Mouse (Mus musculus) cerebellum, postnatal 4 days (tissue): ENCODE measurements at regions not wholly inside any gene's neighbourhood (a gene's known extent, or its start where the extent isn't known, plus 50 kb on each side); places are given as distances from the start of the nearest gene placed in this dataset.

ENCODE experiments used
- DNase-seq, 2 experiments: peaks; one replicate each; pipeline ENCODE4 v3.0.0; 2022; ENCODE audit warnings: low spot score in 2 of 2, mixed read lengths in 1 of 2

- no peak for DNase-seq
Measured at GRCm38 (mm10) chr8:30482956-30483355, 2945.6 kb upstream of the 5930422O12Rik start.

- DNase-seq, result no peak
Measured at GRCm38 (mm10) chr8:30494851-30495355, 2933.6 kb upstream of the 5930422O12Rik start.

GRCm38 (mm10) chr8:30502164-30502563, 2926.3 kb upstream of the 5930422O12Rik start:
- no peak for DNase-seq

- DNase-seq, result no peak
Measured at GRCm38 (mm10) chr8:30511358-30511757, 2917.2 kb upstream of the 5930422O12Rik start.

- peak in 1 of 2 experiments; percentile 6 for DNase-seq
Measured at GRCm38 (mm10) chr8:30522806-30523462, 2905.6 kb upstream of the 5930422O12Rik start.

GRCm38 (mm10) chr8:30532862-30533500, 2895.5 kb upstream of the 5930422O12Rik start:
- DNase-seq, result no peak

- no peak for DNase-seq
Measured at GRCm38 (mm10) chr8:30533501-30533870, 2895.0 kb upstream of the 5930422O12Rik start.

GRCm38 (mm10) chr8:30535450-30535849, 2893.1 kb upstream of the 5930422O12Rik start:
- DNase-seq, result no peak

GRCm38 (mm10) chr8:30542196-30542595, 2886.3 kb upstream of the 5930422O12Rik start:
- no peak for DNase-seq

- DNase-seq, result peak in 1 of 2 experiments; percentile 42
Measured at GRCm38 (mm10) chr8:30547820-30548219, 2880.7 kb upstream of the 5930422O12Rik start.

GRCm38 (mm10) chr8:30551051-30551450, 2877.5 kb upstream of the 5930422O12Rik start:
- no peak for DNase-seq

- DNase-seq, result no peak
Measured at GRCm38 (mm10) chr8:30557429-30557828, 2871.1 kb upstream of the 5930422O12Rik start.

GRCm38 (mm10) chr8:30561323-30562207, 2866.9 kb upstream of the 5930422O12Rik start:
- DNase-seq, result no peak

GRCm38 (mm10) chr8:30569799-30570198, 2858.7 kb upstream of the 5930422O12Rik start:
- no peak for DNase-seq

- no peak for DNase-seq
Measured at GRCm38 (mm10) chr8:30570547-30570946, 2858.0 kb upstream of the 5930422O12Rik start.

GRCm38 (mm10) chr8:30587508-30587907, 2841.0 kb upstream of the 5930422O12Rik start:
- DNase-seq, result no peak

- DNase-seq, result no peak
Measured at GRCm38 (mm10) chr8:30602421-30602820, 2826.1 kb upstream of the 5930422O12Rik start.

GRCm38 (mm10) chr8:30630332-30630731, 2798.2 kb upstream of the 5930422O12Rik start:
- DNase-seq, result no peak

GRCm38 (mm10) chr8:30636791-30637190, 2791.7 kb upstream of the 5930422O12Rik start:
- peak in 1 of 2 experiments; percentile 3 for DNase-seq

- DNase-seq, result peak in 1 of 2 experiments; percentile 4
Measured at GRCm38 (mm10) chr8:30642866-30643690, 2785.4 kb upstream of the 5930422O12Rik start.

- no peak for DNase-seq
Measured at GRCm38 (mm10) chr8:30648497-30648896, 2780.0 kb upstream of the 5930422O12Rik start.
